Comparison of ENCODE assay signal across 10 mouse cellular contexts in the genomic region with DNA sequence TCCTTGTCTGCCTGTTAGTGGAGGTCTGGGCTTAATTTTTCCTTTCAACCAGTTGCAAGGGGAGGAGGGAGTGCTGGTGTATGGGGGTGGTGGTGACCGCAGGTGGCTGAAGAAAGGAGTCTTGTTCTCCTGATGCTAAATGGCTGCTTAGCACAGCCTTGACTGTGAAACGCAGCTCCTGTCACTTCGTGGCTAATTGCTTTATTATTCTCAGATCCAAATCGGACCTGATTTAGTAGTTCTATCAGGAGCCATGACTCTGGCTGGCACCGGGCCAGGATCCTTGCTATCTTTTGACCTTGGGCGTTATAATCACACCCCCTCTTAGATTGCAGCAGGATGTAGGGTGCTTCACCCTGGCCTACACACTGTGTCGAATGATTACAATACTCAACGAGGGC.
DNase-seq lines count a peak whose midpoint lies in the region; ATAC-seq and TF ChIP-seq lines count a peak whose summit lies in the region.
"Had no signal": no experiment of that assay in that cellular context is flagged by ENCODE, and none has a peak within 500 bp of the region (broad histone marks: within the 10 kb centered on the region; RNA-seq: fewer than 3 reads in every experiment).

No protein-coding gene starts in this region.

- H3K27me3 ChIP-seq in intestine, embryonic 16.5 days (replicated peaks; ENCODE audit: control insufficient read depth, insufficient read depth, low read length): no peaks in the 10 kb centered on the region
- H3K27me3 ChIP-seq: liver, embryonic 13.5 days had no signal

- no peak for TF ChIP-seq POLR2A in brain, embryonic 14.5 days (IDR thresholded peaks at IDR 0.05; ENCODE audit: borderline replicate concordance, extremely low read depth, insufficient read depth, insufficient read length, poor library complexity, severe bottlenecking)

- ATAC-seq in intestine, embryonic 16.5 days: peak; percentile 93

- H3K4me2 ChIP-seq in intestine, embryonic 16.5 days (ENCODE audit: low read depth, low read length): no peak overlapping the region
- H3K4me2 ChIP-seq: liver, embryonic 13.5 days had no signal

- H3K9ac ChIP-seq in intestine, embryonic 16.5 days (ENCODE audit: low read depth, low read length): no peak overlapping the region
- H3K9ac ChIP-seq: liver, embryonic 13.5 days had no signal

- 43% methylated on average over 8 of the region's 8 CpGs for WGBS in intestine, embryonic 16.5 days

- H3K27ac ChIP-seq in layer of hippocampus, adult 2 months: no peak overlapping the region
- H3K27ac ChIP-seq in intestine, embryonic 16.5 days (ENCODE audit: low read length): no peak overlapping the region
- H3K27ac ChIP-seq: heart, embryonic 10.5 days; liver, embryonic 13.5 days had no signal

- no peaks in the 10 kb centered on the region for H3K36me3 ChIP-seq in intestine, embryonic 16.5 days (ENCODE audit: control insufficient read depth, insufficient read depth, low read length)
- H3K36me3 ChIP-seq: heart, embryonic 10.5 days; liver, embryonic 13.5 days had no signal

- H3K4me1 ChIP-seq in intestine, embryonic 16.5 days (ENCODE audit: control insufficient read depth, insufficient read depth, low read length): no peaks in the 10 kb centered on the region
- H3K4me1 ChIP-seq: heart, embryonic 10.5 days; liver, embryonic 13.5 days had no signal

- no peak overlapping the region for H3K4me3 ChIP-seq in layer of hippocampus, adult 2 months
- H3K4me3 ChIP-seq in intestine, embryonic 16.5 days (ENCODE audit: low read length): no peak overlapping the region
- H3K4me3 ChIP-seq: heart, embryonic 10.5 days; liver, embryonic 13.5 days had no signal

- TF ChIP-seq CTCF in layer of hippocampus, adult 2 months (conservative IDR thresholded peaks at IDR 0.05): no peak
- TF ChIP-seq CTCF in brain, embryonic 14.5 days (IDR thresholded peaks at IDR 0.05; ENCODE audit: borderline replicate concordance, extremely low read depth, insufficient read depth, insufficient read length): no peak

- H3K9me3 ChIP-seq in intestine, embryonic 16.5 days (ENCODE audit: control insufficient read depth, low read length): no peaks in the 10 kb centered on the region
- H3K9me3 ChIP-seq: heart, embryonic 10.5 days; liver, embryonic 13.5 days had no signal

- DNase-seq in layer of hippocampus, postnatal 10 days (ENCODE audit: low spot score in 2 of 2): peak; percentile 14 to 24
- DNase-seq in layer of hippocampus, adult 2 months (ENCODE audit: low spot score in 2 of 2): no peak
- DNase-seq in adrenal gland, adult (ENCODE audit: inconsistent age in 2 of 2, low spot score in 1 of 2): peak; percentile 21 to 63
- peak; percentile 82 for DNase-seq in brain, embryonic 14.5 days (ENCODE audit: low read depth)
- DNase-seq in urinary bladder, adult 18-20 months (ENCODE audit: low spot score in 2 of 2): no peak
- DNase-seq in cerebellum, adult 9-11 months: no peak
- DNase-seq: kidney, adult 9 months; liver, embryonic 13.5 days had no signal

Comparison
In these comparisons a context has a peak if more than half of its experiments do, and no peak if none do; other contexts are left out.
1. DNase-seq: peak in layer of hippocampus, postnatal 10 days (2 of 2), adrenal gland, adult (2 of 2) and brain, embryonic 14.5 days (single experiment); none in layer of hippocampus, adult 2 months (0 of 2), urinary bladder, adult 18-20 months (0 of 2) and cerebellum, adult 9-11 months (single experiment).